Mouse (Mus musculus) thymus, postnatal 4 days (tissue): ENCODE measurements around the gene Sdf2.

Experiments used
- DNase-seq: peaks from one replicate; pipeline ENCODE4 v3.0.0; 2021

Gene Sdf2

GRCm38 (mm10) chr11:78262550-78262949, 17.0 kb downstream of the Sdf2 start:
- peak; percentile 83 for DNase-seq

- no peak for DNase-seq
Observed at GRCm38 (mm10) chr11:78265571-78265970, 20.0 kb downstream of the Sdf2 start.

DNA sequence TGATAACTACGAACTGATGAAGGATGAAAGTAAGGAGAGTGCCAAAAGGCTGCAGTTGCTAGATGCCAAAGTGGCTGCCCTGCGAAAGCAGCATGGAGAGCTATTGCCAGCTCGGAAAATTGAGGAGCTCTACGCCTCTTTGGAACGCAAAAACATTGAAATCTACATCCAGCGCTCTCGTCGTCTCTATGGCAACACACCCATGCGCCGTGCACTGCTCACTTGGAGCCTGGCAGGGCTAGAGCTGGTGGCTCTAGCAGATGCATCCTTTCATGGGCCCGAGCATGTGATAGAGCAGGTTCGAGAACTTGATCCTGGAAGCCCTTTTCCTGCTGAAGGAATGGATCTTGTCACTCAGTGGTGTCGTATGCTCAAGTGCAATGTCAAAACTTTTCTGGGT, 26.4 kb downstream of the Sdf2 start:
- no peak for DNase-seq

DNA sequence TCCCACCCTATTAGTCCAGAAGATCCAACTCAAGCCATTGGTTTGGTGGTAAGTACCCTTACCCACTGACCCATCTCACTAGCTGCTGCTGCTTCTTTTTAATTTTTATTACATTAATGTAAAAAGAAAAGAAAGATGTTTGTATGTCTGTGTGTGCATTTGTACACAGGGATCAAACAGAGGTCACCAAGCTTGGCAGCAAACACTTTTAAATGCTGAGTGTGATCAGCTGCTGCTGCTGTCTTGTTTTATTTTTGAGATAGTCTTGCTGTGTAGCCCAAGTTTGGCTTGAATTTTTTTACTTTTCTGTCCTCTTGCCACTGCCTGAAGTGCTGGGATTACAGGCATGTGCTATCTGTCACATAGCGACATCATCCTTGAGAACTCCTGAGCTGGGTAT, 30.1 kb downstream of the Sdf2 start:
- no peak for DNase-seq

DNA sequence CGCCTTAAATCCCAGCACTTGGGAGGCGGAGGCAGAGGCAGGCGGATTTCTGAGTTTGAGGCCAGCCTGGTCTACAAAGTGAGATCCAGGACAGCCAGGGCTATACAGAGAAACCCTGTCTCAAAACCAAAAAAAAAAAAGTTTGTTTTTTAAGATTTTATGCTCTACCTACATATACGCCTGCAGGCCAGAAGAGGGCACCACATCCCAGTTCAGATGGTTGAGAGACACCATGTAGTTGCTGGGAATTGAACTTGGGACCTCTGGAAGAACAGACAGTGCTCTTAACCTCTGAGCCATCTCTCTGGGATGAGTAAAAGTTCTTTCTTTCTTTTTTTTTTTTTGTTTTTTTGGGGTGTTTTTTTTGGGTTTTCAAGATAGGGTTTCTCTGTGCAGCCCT, 30.6 kb downstream of the Sdf2 start:
- DNase-seq: peak; percentile 59

DNA sequence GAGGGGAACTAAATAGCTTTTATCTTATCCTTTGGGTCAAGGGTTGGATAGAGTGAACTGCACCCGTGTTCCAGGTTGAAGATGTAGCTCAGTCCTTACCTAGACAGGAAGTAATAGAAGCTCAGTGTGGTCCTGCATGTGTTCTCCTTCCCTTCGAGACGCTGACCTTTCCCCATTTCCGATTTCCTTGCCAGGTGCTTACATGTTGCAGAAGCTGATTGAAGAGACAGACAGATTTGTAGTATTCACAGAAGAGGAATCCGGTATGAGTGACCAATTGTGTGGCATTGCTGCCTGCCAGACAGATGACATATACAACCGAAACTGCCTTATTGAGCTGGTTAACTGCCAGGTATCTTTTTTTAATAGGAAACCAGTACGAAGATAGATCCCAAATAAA, 33.3 kb downstream of the Sdf2 start:
- no peak for DNase-seq

DNA sequence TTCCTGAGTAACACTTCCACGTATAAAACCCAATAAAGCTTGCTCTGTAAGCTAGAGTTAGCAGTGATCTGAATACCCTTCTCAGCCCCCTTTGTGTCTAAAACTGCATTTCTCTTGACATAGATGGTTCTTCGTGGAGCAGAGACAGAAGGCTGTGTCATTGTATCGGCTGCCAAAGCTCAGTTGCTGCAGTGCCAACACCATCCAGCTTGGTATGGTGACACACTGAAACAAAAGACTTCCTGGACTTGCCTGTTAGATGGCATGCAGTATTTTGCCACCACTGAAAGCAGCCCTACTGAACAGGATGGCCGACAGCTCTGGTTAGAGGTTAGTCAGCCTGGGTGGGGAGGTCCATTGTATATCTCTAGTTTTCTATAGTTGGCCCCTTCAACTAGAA, 34.0 kb downstream of the Sdf2 start:
- no peak for DNase-seq

- DNase-seq: no peak
Observed at GRCm38 (mm10) chr11:78289146-78289763, 43.7 kb downstream of the Sdf2 start.

GRCm38 (mm10) chr11:78290654-78291053, 45.1 kb downstream of the Sdf2 start, which contains the start of gene BC030499:
TSS of gene BC030499 (plus strand) at chr11:78290841.
- no peak for DNase-seq

GRCm38 (mm10) chr11:78294585-78294984, 49.0 kb downstream of the Sdf2 start:
- no peak for DNase-seq

- no peak for DNase-seq
Observed at GRCm38 (mm10) chr11:78300917-78301316, 55.4 kb downstream of the Sdf2 start.

- DNase-seq: peak; percentile 93
Observed at GRCm38 (mm10) chr11:78301357-78302084, 56.0 kb downstream of the Sdf2 start, which contains the start of gene Spag5. TSS of gene Spag5 (plus strand) at chr11:78301529.
